Mouse (Mus musculus) thymus, postnatal 14 days (tissue): ENCODE data around the gene Lypd5.

Experiments used
- DNase-seq: peaks from one replicate; pipeline ENCODE4 v3.0.0; 2021

The Lypd5 gene

GRCm38 (mm10) chr7:24361001-24361400 is 12.0 kb downstream of the Lypd5 start:
- DNase-seq: no peak

GRCm38 (mm10) chr7:24363228-24363627 is 14.2 kb downstream of the Lypd5 start:
- DNase-seq: peak; percentile 78

GRCm38 (mm10) chr7:24364827-24365226 is 15.8 kb downstream of the Lypd5 start:
- peak; percentile 93 for DNase-seq

GRCm38 (mm10) chr7:24365258-24366014 is 16.4 kb downstream of the Lypd5 start:
- peak; percentile 23 for DNase-seq

GRCm38 (mm10) chr7:24366716-24367632 is 18.0 kb downstream of the Lypd5 start:
- DNase-seq: no peak

GRCm38 (mm10) chr7:24368226-24368625 is 19.2 kb downstream of the Lypd5 start:
- no peak for DNase-seq

- DNase-seq: peak; percentile 59
Measured at GRCm38 (mm10) chr7:24368946-24369345, 19.9 kb downstream of the Lypd5 start.

GRCm38 (mm10) chr7:24369731-24370541 is 20.9 kb downstream of the Lypd5 start, which contains the start of gene Kcnn4:
TSS of gene Kcnn4 (plus strand) at chr7:24370263.
- DNase-seq: peak; percentile 83

- DNase-seq: peak; percentile 54
Measured at GRCm38 (mm10) chr7:24371012-24371808, 22.2 kb downstream of the Lypd5 start.

GRCm38 (mm10) chr7:24371809-24372145 is 22.8 kb downstream of the Lypd5 start:
- DNase-seq: peak; percentile 23

GRCm38 (mm10) chr7:24372300-24372699 is 23.3 kb downstream of the Lypd5 start:
- DNase-seq: peak; percentile 49

- DNase-seq: peak; percentile 64
Measured at GRCm38 (mm10) chr7:24372786-24373185, 23.8 kb downstream of the Lypd5 start.

GRCm38 (mm10) chr7:24373538-24374379 is 24.8 kb downstream of the Lypd5 start:
- DNase-seq: peak; percentile 93

GRCm38 (mm10) chr7:24376456-24376855 is 27.5 kb downstream of the Lypd5 start:
- no peak for DNase-seq

- DNase-seq: peak; percentile 91
Measured at GRCm38 (mm10) chr7:24377091-24377865, 28.3 kb downstream of the Lypd5 start.

- DNase-seq: peak; percentile 72
Measured at GRCm38 (mm10) chr7:24378049-24378701, 29.2 kb downstream of the Lypd5 start.

- DNase-seq: peak; percentile 90
Measured at GRCm38 (mm10) chr7:24379934-24380333, 30.9 kb downstream of the Lypd5 start.

GRCm38 (mm10) chr7:24380370-24380769 is 31.4 kb downstream of the Lypd5 start:
- no peak for DNase-seq

GRCm38 (mm10) chr7:24382730-24383372 is 33.9 kb downstream of the Lypd5 start:
- DNase-seq: no peak
